Mouse (Mus musculus): ENCODE results near the gene Uck1. TPM values are rescaled to one million over a fixed set of nuclear protein-coding genes. Genes with fewer than 3 reads are reported as not detected.

Gene Uck1
- polyA plus RNA-seq, 1 experiment from 2014 or later = 85.5 TPM

DNA sequence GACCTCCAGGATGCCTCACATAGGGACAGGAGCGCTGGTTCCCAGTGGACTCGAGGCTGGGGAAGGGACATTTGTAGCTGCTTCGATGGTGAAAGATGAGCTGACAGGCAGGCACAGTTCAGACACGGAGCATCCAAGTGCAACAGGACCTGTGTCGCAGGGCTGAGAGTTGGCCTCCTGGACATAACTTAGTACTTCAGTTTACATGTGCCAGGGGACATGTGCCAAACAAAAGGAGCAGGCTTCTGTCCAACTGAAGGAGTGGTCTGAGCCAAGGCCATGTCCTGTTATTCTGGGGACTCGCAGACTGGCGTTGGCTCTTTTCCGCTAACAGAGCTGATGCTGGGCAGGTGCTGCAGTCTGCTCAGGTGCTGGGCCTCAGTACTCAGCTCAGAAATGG lies 34.4 kb upstream of the Uck1 start:
- H3K27ac ChIP-seq = no peak overlapping the region
- H3K27me3 ChIP-seq = no peaks in the 10 kb centered on the region
- 86% methylated on average over 8 of the region's 8 CpGs for WGBS
- H3K36me3 ChIP-seq = peaks cover 61% of the 10 kb centered on the region
- H3K4me2 ChIP-seq (replicated peaks) = no peak overlapping the region
- H3K4me3 ChIP-seq (replicated peaks) = no peak overlapping the region
- H3K9ac ChIP-seq (replicated peaks) = no peak overlapping the region
- H3K4me1 ChIP-seq (replicated peaks) = peaks cover 3% of the 10 kb centered on the region
- ATAC-seq = no peak
- H3K9me3 ChIP-seq = no peaks in the 10 kb centered on the region

DNA sequence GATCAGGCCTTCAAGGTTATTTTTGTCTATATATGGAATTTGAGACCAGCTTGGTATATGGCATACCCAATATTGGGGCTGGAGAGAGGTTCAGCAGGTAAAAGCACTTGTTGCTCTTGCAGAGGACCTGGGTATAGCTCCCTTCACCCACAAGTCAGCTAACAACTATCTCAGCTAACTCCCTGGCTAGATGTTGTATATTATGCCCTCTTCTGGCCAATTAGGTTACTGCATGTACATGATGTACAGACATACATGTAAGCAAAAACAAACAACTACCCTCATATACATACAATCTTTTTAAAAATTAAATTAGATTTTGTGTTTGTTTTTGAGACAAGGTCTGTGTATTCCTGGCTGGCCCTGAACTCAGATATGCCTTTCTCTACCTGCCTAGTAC lies 29.6 kb upstream of the Uck1 start:
- no peak for ATAC-seq
- H3K27me3 ChIP-seq = no peaks in the 10 kb centered on the region
- H3K4me1 ChIP-seq (replicated peaks) = peaks cover 24% of the 10 kb centered on the region
- H3K36me3 ChIP-seq = peaks cover 31% of the 10 kb centered on the region
- H3K9ac ChIP-seq (replicated peaks) = no peak overlapping the region
- no peaks in the 10 kb centered on the region for H3K9me3 ChIP-seq
- no peak overlapping the region for H3K27ac ChIP-seq
- H3K4me3 ChIP-seq (replicated peaks) = peak overlapping the region; percentile 92
- H3K4me2 ChIP-seq (replicated peaks) = peak overlapping the region; percentile 91; the same call in 1 of the 2 replicates

GRCm38 (mm10) chr2:32288371-32288931 lies 28.5 kb upstream of the Uck1 start:
- H3K27me3 ChIP-seq = no peaks in the 10 kb centered on the region
- peak; percentile 74 for ATAC-seq
- 4% methylated on average over 27 of the region's 29 CpGs for WGBS
- H3K4me1 ChIP-seq (replicated peaks) = peaks cover 24% of the 10 kb centered on the region
- no peaks in the 10 kb centered on the region for H3K9me3 ChIP-seq
- H3K9ac ChIP-seq (replicated peaks) = peak overlapping the region; percentile 93
- H3K36me3 ChIP-seq = peaks cover 35% of the 10 kb centered on the region
- peak overlapping the region; percentile 91 for H3K4me2 ChIP-seq (replicated peaks)
- H3K4me3 ChIP-seq (replicated peaks) = peak overlapping the region; percentile 92
- H3K27ac ChIP-seq = peak overlapping the region; percentile 62; the same call in 1 of the 2 replicates

DNA sequence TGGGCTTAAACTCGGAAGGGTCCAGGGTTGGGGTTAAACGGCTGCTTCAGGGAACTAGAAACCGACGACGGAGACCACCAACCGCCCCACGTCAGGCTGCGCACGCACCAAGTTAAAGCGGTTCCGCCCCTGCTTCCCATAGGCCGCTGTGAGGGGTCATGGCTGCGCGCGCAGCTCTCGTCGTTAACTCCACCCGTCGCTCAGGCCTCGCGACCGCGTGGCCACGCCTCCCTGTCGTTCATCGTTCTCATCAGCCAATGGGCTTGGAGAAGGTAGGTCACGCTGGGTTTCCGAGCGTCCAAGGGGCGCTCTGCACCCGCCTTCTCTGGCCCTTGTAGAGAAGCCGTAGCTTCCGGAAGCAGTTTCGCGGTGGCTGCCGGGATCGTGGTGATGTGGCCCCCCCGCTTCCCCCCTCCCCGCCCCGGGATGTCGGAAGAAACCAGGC lies 28.0 kb upstream of the Uck1 start, which contains the start of gene Swi5:
TSS of gene Swi5 (minus strand) at position 153 of the 445 bp plus-strand sequence.
- ATAC-seq = peak; percentile 99
- H3K9ac ChIP-seq (replicated peaks) = peak within 1 kb of the TSS; percentile 94
- no peaks in the 10 kb centered on the region for H3K9me3 ChIP-seq
- no peaks in the 10 kb centered on the region for H3K27me3 ChIP-seq
- WGBS = under 1% methylated on average over 41 of the region's 41 CpGs
- H3K4me2 ChIP-seq (replicated peaks) = peak within 1 kb of the TSS; percentile 92
- H3K36me3 ChIP-seq = peaks cover 36% of the 10 kb centered on the region
- H3K4me1 ChIP-seq (replicated peaks) = peaks cover 24% of the 10 kb centered on the region
- peak within 1 kb of the TSS; percentile 92 for H3K4me3 ChIP-seq (replicated peaks)
- H3K27ac ChIP-seq = peak within 1 kb of the TSS; percentile 67

GRCm38 (mm10) chr2:32287334-32287840 lies 27.4 kb upstream of the Uck1 start, which contains the start of gene Golga2:
Golga2 (plus strand) TSS chr2:32287384.
- peak within 1 kb of the TSS; percentile 92 for H3K4me3 ChIP-seq (replicated peaks)
- no peaks in the 10 kb centered on the region for H3K9me3 ChIP-seq
- ATAC-seq = peak; percentile 19; the same call in 1 of the 2 replicates
- no peaks in the 10 kb centered on the region for H3K27me3 ChIP-seq
- H3K27ac ChIP-seq = peak within 1 kb of the TSS; percentile 67
- 0% methylated on average over 23 of the region's 23 CpGs for WGBS
- H3K4me1 ChIP-seq (replicated peaks) = peaks cover 24% of the 10 kb centered on the region
- H3K9ac ChIP-seq (replicated peaks) = peak within 1 kb of the TSS; percentile 94
- peaks cover 36% of the 10 kb centered on the region for H3K36me3 ChIP-seq
- H3K4me2 ChIP-seq (replicated peaks) = peak within 1 kb of the TSS; percentile 92

DNA sequence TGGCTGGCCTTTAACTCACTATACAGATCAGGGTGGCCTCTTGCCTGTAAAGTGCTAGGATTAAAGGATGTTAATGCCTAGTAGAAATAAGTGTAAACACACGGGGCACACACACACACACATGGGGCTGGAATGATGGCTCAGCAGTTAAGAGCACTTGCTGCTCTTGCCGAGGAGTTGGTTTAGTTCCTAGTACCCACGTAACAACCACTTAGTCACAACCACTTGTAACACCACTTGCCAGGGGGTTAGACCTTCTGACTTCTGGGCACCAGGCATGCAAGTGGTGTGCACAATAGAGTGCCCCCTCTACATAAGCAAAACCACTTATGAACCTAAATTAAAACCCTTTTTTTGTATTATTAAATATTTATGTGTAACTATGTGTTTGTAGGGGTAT lies 24.0 kb upstream of the Uck1 start:
- ATAC-seq = no peak
- Histone ChIP-seq H3K27me3 (no peaks in the 10 kb centered on the region), H3K4me3 (replicated peaks) (no peak overlapping the region), H3K9me3 (no peaks in the 10 kb centered on the region), H3K4me1 (replicated peaks) (peaks cover 18% of the 10 kb centered on the region), H3K4me2 (replicated peaks) (no peak overlapping the region), H3K9ac (replicated peaks) (no peak overlapping the region), H3K36me3 (peaks cover 63% of the 10 kb centered on the region), H3K27ac (no peak overlapping the region)
- 95% methylated on average over 3 of the region's 3 CpGs for WGBS

GRCm38 (mm10) chr2:32282727-32283126 lies 22.8 kb upstream of the Uck1 start:
- Histone ChIP-seq H3K9ac (replicated peaks) (no peak overlapping the region), H3K36me3 (peaks cover 76% of the 10 kb centered on the region), H3K4me3 (replicated peaks) (no peak overlapping the region), H3K27me3 (no peaks in the 10 kb centered on the region), H3K27ac (no peak overlapping the region), H3K9me3 (no peaks in the 10 kb centered on the region), H3K4me2 (replicated peaks) (no peak overlapping the region), H3K4me1 (replicated peaks) (peaks cover 13% of the 10 kb centered on the region)
- 92% methylated on average over 1 of the region's 1 CpGs for WGBS
- no peak for ATAC-seq

DNA sequence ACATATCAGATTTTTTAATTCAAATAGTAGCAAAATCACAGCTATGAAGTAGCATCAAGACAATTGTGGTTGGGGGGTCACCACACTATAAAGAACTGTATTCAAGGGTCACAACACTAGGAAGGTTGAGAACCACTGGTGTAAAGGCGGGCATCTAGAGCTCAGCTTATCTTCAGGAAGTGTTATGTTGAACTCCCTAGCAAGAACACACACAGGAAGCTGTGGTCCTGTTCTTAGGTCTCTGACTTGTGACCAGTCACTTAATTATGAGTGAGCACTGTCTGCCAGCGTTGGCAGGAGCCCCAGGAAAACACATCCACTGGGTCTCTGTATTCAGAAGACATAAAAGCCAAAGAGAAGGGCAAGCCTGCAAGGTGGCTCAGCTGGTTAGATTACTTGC lies 22.3 kb upstream of the Uck1 start:
- Histone ChIP-seq H3K27me3 (no peaks in the 10 kb centered on the region), H3K4me1 (replicated peaks) (peaks cover 12% of the 10 kb centered on the region), H3K27ac (no peak overlapping the region), H3K4me3 (replicated peaks) (no peak overlapping the region), H3K9ac (replicated peaks) (no peak overlapping the region), H3K36me3 (peaks cover 80% of the 10 kb centered on the region), H3K9me3 (no peaks in the 10 kb centered on the region), H3K4me2 (replicated peaks) (no peak overlapping the region)
- ATAC-seq = no peak
- 88% methylated on average over 2 of the region's 2 CpGs for whole genome bisulfite sequencing

GRCm38 (mm10) chr2:32275823-32276222 lies 15.9 kb upstream of the Uck1 start:
- Histone ChIP-seq H3K9ac (replicated peaks) (no peak overlapping the region), H3K27me3 (no peaks in the 10 kb centered on the region), H3K9me3 (no peaks in the 10 kb centered on the region), H3K4me1 (replicated peaks) (no peaks in the 10 kb centered on the region), H3K36me3 (peaks cover 42% of the 10 kb centered on the region), H3K4me2 (replicated peaks) (no peak overlapping the region), H3K4me3 (replicated peaks) (no peak overlapping the region), H3K27ac (no peak overlapping the region)
- WGBS = 92% methylated on average over 3 of the region's 3 CpGs
- ATAC-seq = no peak

GRCm38 (mm10) chr2:32260635-32261034 lies 676 bp upstream of the Uck1 start:
- WGBS = 39% methylated on average over 4 of the region's 4 CpGs
- peaks cover 15% of the 10 kb centered on the region for H3K4me1 ChIP-seq (replicated peaks)
- H3K9me3 ChIP-seq = no peaks in the 10 kb centered on the region
- peak overlapping the region; percentile 89; the same call in 1 of the 2 replicates for H3K4me2 ChIP-seq (replicated peaks)
- no peak overlapping the region for H3K9ac ChIP-seq (replicated peaks)
- no peak overlapping the region for H3K27ac ChIP-seq
- H3K36me3 ChIP-seq = peaks cover 30% of the 10 kb centered on the region
- H3K27me3 ChIP-seq = no peaks in the 10 kb centered on the region
- no peak overlapping the region for H3K4me3 ChIP-seq (replicated peaks)
- ATAC-seq = peak; percentile 16; the same call in 1 of the 2 replicates

- peak overlapping the region; percentile 88 for H3K9ac ChIP-seq (replicated peaks)
- peaks cover 43% of the 10 kb centered on the region for H3K36me3 ChIP-seq
- peak overlapping the region; percentile 89 for H3K4me2 ChIP-seq (replicated peaks)
- H3K4me3 ChIP-seq (replicated peaks) = peak overlapping the region; percentile 86
- ATAC-seq = no peak
- peaks cover 15% of the 10 kb centered on the region for H3K4me1 ChIP-seq (replicated peaks)
- H3K9me3 ChIP-seq = no peaks in the 10 kb centered on the region
- WGBS = 66% methylated on average over 6 of the region's 6 CpGs
- H3K27me3 ChIP-seq = no peaks in the 10 kb centered on the region
- no peak overlapping the region for H3K27ac ChIP-seq
Measured at GRCm38 (mm10) chr2:32258887-32259533, 949 bp downstream of the Uck1 start.

DNA sequence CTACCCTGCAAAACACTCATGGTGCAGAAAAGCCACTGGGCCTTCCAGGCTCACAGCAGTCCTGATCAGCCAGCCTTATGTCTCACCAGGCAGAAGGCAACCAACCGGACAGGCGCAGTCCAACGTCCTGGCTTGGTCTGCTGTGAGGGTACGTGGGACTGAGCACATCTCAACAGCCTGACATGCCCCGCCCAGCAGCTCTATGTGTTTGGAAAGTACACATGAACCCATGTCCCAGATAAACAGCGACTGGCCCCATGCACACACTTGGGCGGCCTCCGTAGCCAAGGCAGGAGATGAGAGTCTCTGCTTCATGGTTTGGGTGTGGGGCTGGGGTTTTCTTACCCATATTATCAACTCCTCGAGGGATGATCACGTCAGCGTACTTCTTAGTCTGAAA lies 3.7 kb downstream of the Uck1 start:
- Histone ChIP-seq H3K9me3 (no peaks in the 10 kb centered on the region), H3K9ac (replicated peaks) (no peak overlapping the region), H3K4me2 (replicated peaks) (no peak overlapping the region), H3K27ac (no peak overlapping the region), H3K27me3 (no peaks in the 10 kb centered on the region), H3K4me3 (replicated peaks) (no peak overlapping the region), H3K4me1 (replicated peaks) (peaks cover 15% of the 10 kb centered on the region), H3K36me3 (peaks cover 70% of the 10 kb centered on the region)
- WGBS = 93% methylated on average over 11 of the region's 11 CpGs
- ATAC-seq = no peak

All from midbrain, embryonic 13.5 days (tissue).